8 mouse cellular contexts compared by ENCODE assay signal in genomic region chr17:32965623-32966290, GRCm38 (mm10). TPM values are rescaled to one million over a fixed set of nuclear protein-coding genes. Genes with fewer than 3 reads are reported as not detected.
A peak's percentile ranks its signal among the peaks of the same experiment; 100 is the strongest.
DNase-seq lines count a peak whose midpoint lies in the region; ATAC-seq lines count a peak whose summit lies in the region.

Zfp472 (plus strand) TSS chr17:32965814.

- H3K9ac ChIP-seq in heart, embryonic 14.5 days (ENCODE audit: low read length), result peak within 1 kb of the TSS; percentile 88
- peak within 1 kb of the TSS; percentile 81 for H3K9ac ChIP-seq in liver, embryonic 13.5 days
- H3K9ac ChIP-seq in stomach, embryonic 16.5 days (ENCODE audit: low read length), result peak within 1 kb of the TSS; percentile 89

- WGBS in heart, embryonic 14.5 days, result under 1% methylated on average over 33 of the region's 33 CpGs
- WGBS in liver, embryonic 13.5 days (ENCODE audit: insufficient replicate concordance), result under 1% methylated on average over 33 of the region's 33 CpGs
- WGBS in stomach, embryonic 16.5 days, result under 1% methylated on average over 33 of the region's 33 CpGs

- H3K27ac ChIP-seq in heart, embryonic 14.5 days (replicated peaks in 1 of 2; ENCODE audit: control insufficient read depth in 1 of 2, insufficient read depth in 1 of 2, low read depth in 2 of 2, low read length in 2 of 2), result peak within 1 kb of the TSS; percentile 84 to 89
- H3K27ac ChIP-seq in liver, embryonic 13.5 days, result peak within 1 kb of the TSS; percentile 84
- H3K27ac ChIP-seq in stomach, embryonic 16.5 days (ENCODE audit: low read length), result peak within 1 kb of the TSS; percentile 96

- peak within 1 kb of the TSS; percentile 79 to 88 for H3K4me3 ChIP-seq in heart, embryonic 14.5 days (ENCODE audit: control insufficient read depth in 1 of 2, insufficient read depth in 1 of 2, low read depth in 1 of 2, low read length in 2 of 2)
- peak within 1 kb of the TSS; percentile 78 for H3K4me3 ChIP-seq in liver, embryonic 13.5 days (replicated peaks)
- peak within 1 kb of the TSS; percentile 88 for H3K4me3 ChIP-seq in stomach, embryonic 16.5 days (replicated peaks; ENCODE audit: low read length)

- H3K27me3 ChIP-seq in heart, embryonic 14.5 days (ENCODE audit: control insufficient read depth, insufficient read depth, low read length), result no peaks in the 10 kb centered on the region
- peaks cover 7% of the 10 kb centered on the region; the same call in 1 of the 2 replicates for H3K27me3 ChIP-seq in liver, embryonic 13.5 days
- H3K27me3 ChIP-seq in stomach, embryonic 16.5 days (ENCODE audit: control insufficient read depth, insufficient read depth, low read length), result no peaks in the 10 kb centered on the region

- peak; percentile 97 for ATAC-seq in CD4-positive, CD25-positive, alpha-beta regulatory T cell, adult 4 months
- peak; percentile 95 for ATAC-seq in heart, embryonic 14.5 days (ENCODE audit: insufficient number of reproducible peaks, insufficient read depth, low FRiP score, low read depth)
- peak; percentile 98 for ATAC-seq in liver, embryonic 13.5 days (ENCODE audit: low read depth)
- peak; percentile 99 for ATAC-seq in stomach, embryonic 16.5 days (ENCODE audit: insufficient read depth, low FRiP score)

- H3K9me3 ChIP-seq in heart, embryonic 14.5 days (ENCODE audit: control insufficient read depth, low read length), result 0 out of 2 replicates have a peak, but pooled peaks cover 3% of the 10 kb centered on the region
- no peaks in the 10 kb centered on the region for H3K9me3 ChIP-seq in liver, embryonic 13.5 days (replicated peaks)
- no peaks in the 10 kb centered on the region for H3K9me3 ChIP-seq in stomach, embryonic 16.5 days (replicated peaks; ENCODE audit: control insufficient read depth, low read length)

- no peaks in the 10 kb centered on the region for H3K36me3 ChIP-seq in heart, embryonic 14.5 days (ENCODE audit: control insufficient read depth, insufficient read depth, low read length)
- no peaks in the 10 kb centered on the region for H3K36me3 ChIP-seq in liver, embryonic 13.5 days
- no peaks in the 10 kb centered on the region for H3K36me3 ChIP-seq in stomach, embryonic 16.5 days (ENCODE audit: control insufficient read depth, insufficient read depth, low read length)

- DNase-seq in c-Kit-negative CD71-positive TER-119-positive erythroid progenitor cells, embryonic 14.5 days (ENCODE audit: low read depth, low spot score), result peak; percentile 86
- peak; percentile 89 for DNase-seq in fibroblast of lung, adult 2 months (ENCODE audit: low read depth)
- DNase-seq in kidney, postnatal 14 days, result peak; percentile 94
- peak; percentile 85 for DNase-seq in liver, embryonic 13.5 days
- DNase-seq in neural tube, embryonic 10.5 days (ENCODE audit: extremely low spot score, low spot score), result peak; percentile 94

- peak within 1 kb of the TSS; percentile 93 for H3K4me2 ChIP-seq in heart, embryonic 14.5 days (ENCODE audit: low read length)
- H3K4me2 ChIP-seq in liver, embryonic 13.5 days, result peak within 1 kb of the TSS; percentile 88
- H3K4me2 ChIP-seq in stomach, embryonic 16.5 days (ENCODE audit: low read depth, low read length), result peak within 1 kb of the TSS; percentile 90

- peaks cover 7 to 12% of the 10 kb centered on the region in 2 experiments for H3K4me1 ChIP-seq in heart, embryonic 14.5 days (ENCODE audit: control insufficient read depth in 2 of 2, insufficient read depth in 2 of 2, low read length in 2 of 2)
- peaks cover 33% of the 10 kb centered on the region for H3K4me1 ChIP-seq in liver, embryonic 13.5 days (replicated peaks)
- peaks cover 15% of the 10 kb centered on the region for H3K4me1 ChIP-seq in stomach, embryonic 16.5 days (ENCODE audit: control insufficient read depth, insufficient read depth, low read length)

RNA-seq across cellular contexts. Expression of gene Zfp472, which starts in this region (rescaled TPM):
- 10 to 100 TPM; 23.1 to 26.6 TPM for polyA plus RNA-seq in CD4-positive, CD25-positive, alpha-beta regulatory T cell, adult 4 months (2017; shearing (Covaris generic))
- 5.0 and 5.4 TPM in 2 replicates for polyA plus RNA-seq in heart, embryonic 14.5 days (2014; fragmentation: Nextera tagmentation; extraction: Ambion mirVana)
- polyA plus RNA-seq in liver, embryonic 13.5 days (2015; fragmentation: Nextera tagmentation; extraction: Ambion mirVana), result 6.4 and 6.5 TPM in 2 replicates
- polyA plus RNA-seq in stomach, embryonic 16.5 days (2015; fragmentation: Nextera tagmentation; extraction: Ambion mirVana), result 10.6 and 11.7 TPM in 2 replicates

Comparison
In these comparisons a context has a peak if more than half of its experiments do, and no peak if none do; other contexts are left out.
1. Peak in every context shown above with its lines: DNase-seq, ATAC-seq, H3K4me3 ChIP-seq and H3K27ac ChIP-seq.